Mouse (Mus musculus): ENCODE data around the gene Ebf4.
A peak's percentile ranks its signal among the peaks of the same experiment; 100 is the strongest.

Gene Ebf4

DNA sequence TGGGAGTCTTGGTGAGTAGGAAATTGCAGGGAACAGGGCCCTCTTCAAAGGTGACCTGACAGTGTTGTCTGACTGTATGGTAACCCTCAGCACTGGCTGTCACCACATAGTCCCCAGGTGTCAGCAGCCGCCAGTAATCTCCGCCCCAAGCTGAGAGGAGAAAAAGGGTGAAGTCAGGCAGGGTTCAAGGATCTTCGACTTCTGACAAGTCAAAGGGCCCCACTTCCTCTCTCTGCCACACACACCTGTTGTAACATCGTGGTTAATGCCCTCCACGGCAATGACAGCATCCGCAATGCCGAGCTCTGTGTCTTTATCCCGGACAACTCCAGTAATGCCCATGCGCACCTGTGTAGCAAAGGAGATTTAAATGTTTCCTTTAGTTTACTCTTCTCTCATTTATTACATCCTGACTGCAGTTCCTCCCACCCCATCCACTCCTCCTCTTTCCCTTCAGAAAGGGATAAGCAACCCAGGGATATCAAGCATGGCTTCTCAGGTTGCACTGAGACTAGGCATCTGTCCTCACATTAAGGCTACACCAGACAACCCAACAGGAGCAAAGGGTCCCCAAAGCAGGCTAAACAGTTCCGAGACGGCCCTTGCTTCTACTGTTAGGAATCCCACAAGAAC is 96.1 kb downstream of the Ebf4 start:
- no peak for DNase-seq

DNA sequence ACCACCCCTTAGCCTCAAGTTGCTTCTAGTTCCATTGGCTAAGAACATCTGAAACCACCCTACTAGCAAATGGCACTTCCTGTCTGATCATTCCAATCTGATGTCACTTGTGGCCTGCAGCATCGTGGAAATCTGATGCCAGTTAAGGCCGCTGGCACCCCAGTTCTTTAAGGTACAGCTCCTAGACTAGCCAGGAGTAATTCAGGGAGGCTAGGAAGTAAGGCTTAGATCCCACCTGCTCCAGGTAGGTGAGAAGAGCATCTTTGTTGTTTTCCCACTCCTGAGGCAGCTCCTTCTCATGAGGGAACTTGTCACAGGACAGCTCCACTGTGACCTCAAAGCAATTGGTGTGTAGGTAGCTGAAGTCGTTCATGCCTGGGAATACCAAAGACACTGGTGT is 97.9 kb downstream of the Ebf4 start:
- DNase-seq = no peak

- no peak for DNase-seq
Observed at GRCm38 (mm10) chr2:130395696-130396095, 100.7 kb downstream of the Ebf4 start.

DNA sequence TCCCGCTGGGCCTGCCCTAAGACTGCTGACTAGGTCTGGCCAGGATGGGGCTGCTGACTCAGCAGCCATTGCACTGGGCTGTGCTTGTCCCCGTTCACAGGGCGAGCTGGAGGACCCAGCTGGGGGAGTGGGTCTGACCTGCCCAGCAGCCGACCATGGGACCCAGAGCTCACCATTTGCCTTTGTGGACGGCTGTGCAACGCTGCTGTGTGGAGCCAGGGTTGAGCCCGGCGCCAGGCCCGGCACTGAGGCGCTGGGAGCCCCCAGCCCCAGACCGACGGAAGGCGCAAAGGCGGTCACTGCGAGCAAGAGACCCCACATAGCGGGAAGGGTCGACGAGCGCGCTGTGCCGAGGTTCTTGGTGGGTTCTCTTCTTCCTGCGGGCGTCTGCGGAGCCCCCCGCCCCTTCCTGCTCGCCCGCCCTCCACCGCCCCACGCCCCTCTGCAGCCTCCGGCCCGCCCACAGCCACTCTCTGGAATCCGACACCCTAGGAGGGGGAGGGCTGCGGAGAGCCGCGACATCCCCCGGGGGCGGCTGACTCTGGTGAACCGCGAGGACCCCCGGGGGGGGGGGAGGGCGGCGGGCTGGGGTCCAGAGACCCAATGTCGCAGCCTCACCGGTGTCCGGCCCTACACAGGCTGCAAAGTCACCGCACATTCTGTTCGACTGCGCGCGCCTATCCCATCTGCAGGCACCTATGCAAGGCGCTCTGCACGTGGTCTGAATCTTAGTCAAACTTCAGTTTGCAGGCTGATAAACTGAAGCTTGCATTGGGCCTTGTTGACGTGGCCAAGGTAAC is 102.4 kb downstream of the Ebf4 start, which contains the start of gene Cpxm1:
TSS of gene Cpxm1 (minus strand) at position 389 of the 800 bp plus-strand sequence.
- peak; percentile 11 for DNase-seq

- DNase-seq = no peak
Observed at GRCm38 (mm10) chr2:130398091-130398490, 103.1 kb downstream of the Ebf4 start.

- no peak for DNase-seq
Observed at GRCm38 (mm10) chr2:130400046-130400445, 105.1 kb downstream of the Ebf4 start.

- DNase-seq = no peak
Observed at GRCm38 (mm10) chr2:130401891-130402290, 106.9 kb downstream of the Ebf4 start.

GRCm38 (mm10) chr2:130404939-130405338 is 110.0 kb downstream of the Ebf4 start, which contains the start of the genes Gm28372 and 1700020A23Rik:
Gene Gm28372, plus strand, starts transcription at chr2:130405239.
Gene 1700020A23Rik, plus strand, starts transcription at chr2:130405259.
- no peak for DNase-seq

- DNase-seq = no peak
Observed at GRCm38 (mm10) chr2:130406178-130406577, 111.2 kb downstream of the Ebf4 start, which contains the start of gene Tmem239. Gene Tmem239, plus strand, starts transcription at chr2:130406478.

DNA sequence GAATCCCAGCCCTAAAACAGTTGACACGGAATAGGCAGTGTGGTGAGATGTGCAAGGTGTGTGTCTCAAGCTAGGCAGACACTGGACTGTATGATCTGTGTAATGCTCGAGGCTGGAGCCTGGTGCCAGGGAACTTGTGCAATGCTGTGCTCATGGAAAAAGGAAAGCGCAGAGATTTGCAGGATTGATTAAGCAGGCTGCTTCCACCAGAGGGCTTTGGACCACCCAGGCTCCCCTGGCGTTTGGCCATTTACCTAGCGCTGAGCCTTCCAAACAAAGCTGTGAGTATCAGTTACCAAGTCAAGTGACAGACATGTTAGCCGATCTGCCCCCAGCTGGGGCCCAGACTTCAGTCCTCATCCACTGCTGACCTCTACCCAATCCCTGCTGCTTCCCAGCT is 113.2 kb downstream of the Ebf4 start:
- no peak for DNase-seq

DNA sequence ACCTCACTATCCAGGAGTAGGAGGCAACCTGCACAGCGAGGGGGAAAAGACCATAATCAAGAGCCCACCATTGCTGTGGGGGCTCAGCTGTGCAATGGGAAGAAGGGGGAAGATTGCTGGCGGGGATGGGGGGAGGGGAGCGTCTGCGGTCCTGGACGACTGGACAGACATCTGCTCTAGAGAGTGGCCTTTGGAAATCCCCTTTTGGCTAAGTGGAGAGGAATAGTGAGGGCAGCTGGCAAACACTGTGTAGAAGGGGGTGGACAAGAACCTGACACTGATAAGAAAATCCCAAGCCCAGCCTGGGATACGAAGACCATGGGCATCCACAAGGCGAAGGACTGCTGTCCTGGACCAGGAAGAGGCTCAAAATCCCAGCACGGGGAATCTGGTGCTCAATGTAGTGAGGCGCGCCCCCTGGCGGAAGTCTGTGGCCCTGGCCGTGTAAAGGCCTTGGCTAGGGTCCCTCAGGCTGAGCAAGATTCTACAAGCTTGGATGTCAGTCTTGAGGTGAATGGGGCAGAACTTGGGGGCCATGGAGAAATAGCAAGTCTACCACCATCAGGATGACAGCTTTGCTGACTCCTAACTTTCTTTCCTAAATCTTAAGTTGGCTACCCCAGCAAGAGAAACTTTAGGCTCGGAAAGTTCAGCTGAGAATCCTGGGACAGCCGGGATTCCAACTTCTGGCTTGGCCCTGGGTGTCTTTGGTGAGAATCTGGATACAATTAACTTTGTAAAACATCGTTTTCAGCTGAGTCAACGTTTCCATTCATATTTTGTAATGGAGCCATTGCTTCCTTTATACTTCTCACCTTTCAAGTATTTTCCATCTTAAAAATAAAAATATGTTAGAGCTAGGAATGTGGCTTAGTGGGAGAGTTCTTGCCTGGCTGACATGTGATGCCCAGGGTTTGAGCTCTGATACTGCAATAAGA is 116.9 kb downstream of the Ebf4 start:
- peak; percentile 85 for DNase-seq

- no peak for DNase-seq
Observed at GRCm38 (mm10) chr2:130412775-130413174, 117.8 kb downstream of the Ebf4 start.

GRCm38 (mm10) chr2:130414094-130414856 is 119.3 kb downstream of the Ebf4 start:
- no peak for DNase-seq
